Mouse (Mus musculus) kidney, adult 11 months (tissue): Measurements from ENCODE around the gene Prkn.
"Not testable (repeated sequence)": the region's sequence is repeated elsewhere in the genome, so short reads cannot be mapped to it uniquely, and the experiment has no call there.

Experiments used
- DNase-seq: peaks from one replicate; pipeline ENCODE4 v3.0.0; 2022

Gene Prkn

GRCm38 (mm10) chr17:11156119-11156518 is 315.9 kb downstream of the Prkn start:
- DNase-seq, result no peak

- DNase-seq, result no peak
Observed at GRCm38 (mm10) chr17:11157536-11157935, 317.4 kb downstream of the Prkn start.

- DNase-seq, result no peak
Observed at GRCm38 (mm10) chr17:11161436-11161835, 321.3 kb downstream of the Prkn start.

GRCm38 (mm10) chr17:11162770-11163169 is 322.6 kb downstream of the Prkn start:
- no peak for DNase-seq

- peak; percentile 8 for DNase-seq
Observed at GRCm38 (mm10) chr17:11187356-11187755, 347.2 kb downstream of the Prkn start.

- DNase-seq, result no peak
Observed at GRCm38 (mm10) chr17:11188494-11188893, 348.3 kb downstream of the Prkn start.

- DNase-seq, result no peak
Observed at GRCm38 (mm10) chr17:11190306-11190705, 350.1 kb downstream of the Prkn start.

- DNase-seq, result no peak
Observed at GRCm38 (mm10) chr17:11198134-11198533, 357.9 kb downstream of the Prkn start.

- DNase-seq, result not testable (repeated sequence)
Observed at GRCm38 (mm10) chr17:11209063-11209462, 368.9 kb downstream of the Prkn start.

- DNase-seq, result no peak
Observed at GRCm38 (mm10) chr17:11211006-11211405, 370.8 kb downstream of the Prkn start.

GRCm38 (mm10) chr17:11211591-11211990 is 371.4 kb downstream of the Prkn start:
- DNase-seq, result no peak

GRCm38 (mm10) chr17:11213689-11214088 is 373.5 kb downstream of the Prkn start:
- no peak for DNase-seq

GRCm38 (mm10) chr17:11229011-11229410 is 388.8 kb downstream of the Prkn start:
- DNase-seq, result no peak

GRCm38 (mm10) chr17:11229426-11229825 is 389.2 kb downstream of the Prkn start:
- no peak for DNase-seq

GRCm38 (mm10) chr17:11230604-11231395 is 390.6 kb downstream of the Prkn start:
- DNase-seq, result no peak

- no peak for DNase-seq
Observed at GRCm38 (mm10) chr17:11235273-11235672, 395.1 kb downstream of the Prkn start.

- DNase-seq, result peak; percentile 68
Observed at GRCm38 (mm10) chr17:11245040-11245439, 404.9 kb downstream of the Prkn start.

- peak; percentile 37 for DNase-seq
Observed at GRCm38 (mm10) chr17:11249216-11249615, 409.0 kb downstream of the Prkn start.

- DNase-seq, result no peak
Observed at GRCm38 (mm10) chr17:11260663-11261062, 420.5 kb downstream of the Prkn start.

GRCm38 (mm10) chr17:11261679-11262078 is 421.5 kb downstream of the Prkn start:
- DNase-seq, result no peak

- DNase-seq, result no peak
Observed at GRCm38 (mm10) chr17:11267951-11268350, 427.8 kb downstream of the Prkn start.

- no peak for DNase-seq
Observed at GRCm38 (mm10) chr17:11270179-11270578, 430.0 kb downstream of the Prkn start.

- no peak for DNase-seq
Observed at GRCm38 (mm10) chr17:11271876-11272275, 431.7 kb downstream of the Prkn start.

- DNase-seq, result no peak
Observed at GRCm38 (mm10) chr17:11284246-11284645, 444.1 kb downstream of the Prkn start.

GRCm38 (mm10) chr17:11290183-11290582 is 450.0 kb downstream of the Prkn start:
- DNase-seq, result no peak
